Mouse (Mus musculus) R1 (cell line): Measurements from ENCODE around the gene Snrpd2.
"Not testable (repeated sequence)": the region's sequence is repeated elsewhere in the genome, so short reads cannot be mapped to it uniquely, and the experiment has no call there.

Experiments
- DNase-seq: peaks from one replicate; pipeline ENCODE4 v3.0.0-alpha.2; 2018; ENCODE audit warnings: low read depth, low spot score

Snrpd2 gene

GRCm38 (mm10) chr7:19148875-19149541 lies 514 bp upstream of the Snrpd2 start, which contains the start of gene Qpctl:
Gene Qpctl (minus strand): TSS chr7:19149291.
- DNase-seq = peak; percentile 100

DNA sequence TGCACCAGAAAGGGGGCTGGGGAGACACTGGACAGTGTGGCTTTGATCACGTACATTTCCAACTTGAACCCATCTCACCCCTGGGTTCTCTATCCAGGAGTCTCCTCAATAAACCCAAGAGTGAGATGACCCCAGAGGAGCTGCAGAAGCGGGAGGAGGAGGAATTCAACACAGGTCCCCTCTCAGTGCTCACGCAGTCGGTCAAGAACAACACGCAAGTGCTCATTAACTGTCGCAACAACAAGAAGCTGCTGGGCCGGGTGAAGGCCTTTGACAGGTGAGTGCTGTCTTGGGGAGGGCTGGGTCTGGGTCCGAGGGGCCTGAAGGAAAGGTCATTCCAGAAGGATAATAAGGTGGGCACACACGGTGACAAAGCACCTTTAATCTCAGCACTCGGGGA lies 1.6 kb downstream of the Snrpd2 start:
- DNase-seq = not testable (repeated sequence)

DNA sequence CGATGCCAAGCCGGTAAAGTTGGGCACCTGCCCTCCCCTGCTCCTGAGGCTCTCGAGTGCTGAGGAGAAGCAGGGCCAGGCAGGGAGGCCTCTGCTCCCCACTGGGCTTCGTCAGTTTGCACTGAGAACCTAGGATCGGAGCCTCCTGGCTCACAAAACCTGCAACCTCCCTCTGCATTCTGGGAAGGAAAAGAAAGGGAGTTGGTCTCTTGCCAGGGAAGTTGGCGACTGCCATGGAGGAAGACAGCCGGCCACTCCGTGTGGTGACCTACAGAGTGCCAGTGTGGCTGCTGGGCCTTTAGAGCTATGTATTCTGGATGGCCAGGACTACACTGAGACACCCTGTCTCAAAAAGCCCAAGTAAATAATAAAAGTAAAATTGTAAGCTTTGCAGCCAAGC lies 5.3 kb downstream of the Snrpd2 start:
- DNase-seq = no peak

DNA sequence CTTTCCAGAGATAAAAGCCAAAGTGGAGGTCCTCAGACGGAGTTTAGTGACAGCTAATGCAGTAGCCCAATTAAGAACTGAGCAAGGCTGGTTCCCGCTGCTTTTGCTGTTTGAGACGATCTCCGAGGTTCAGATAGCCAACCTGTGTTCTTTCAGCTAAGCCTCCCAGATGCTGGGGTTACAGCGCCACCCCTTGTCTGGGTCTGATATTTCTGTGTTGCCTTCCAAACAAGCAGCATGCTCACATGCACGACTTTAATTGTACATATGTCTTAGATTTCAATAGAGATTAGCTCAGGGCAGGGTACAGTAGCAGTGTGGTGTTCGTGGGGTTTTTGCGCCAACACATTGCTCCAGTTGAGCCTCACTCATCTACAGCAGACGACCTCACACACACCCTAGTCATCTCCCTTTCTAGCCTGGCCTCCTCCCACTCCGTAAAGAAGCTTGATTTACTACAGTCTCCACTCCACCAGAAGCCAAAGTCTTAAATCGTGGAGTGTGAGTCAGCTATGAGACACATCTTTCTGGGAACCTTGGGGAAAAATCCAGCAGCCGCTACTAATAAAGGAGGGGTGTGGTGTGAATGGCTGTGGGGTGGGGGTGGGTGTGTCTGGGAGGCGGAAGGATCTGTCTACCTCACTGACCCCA lies 6.4 kb downstream of the Snrpd2 start:
- peak; percentile 41 for DNase-seq

GRCm38 (mm10) chr7:19157160-19157800 lies 7.8 kb downstream of the Snrpd2 start:
- peak; percentile 88 for DNase-seq

GRCm38 (mm10) chr7:19158601-19159000 lies 9.1 kb downstream of the Snrpd2 start:
- DNase-seq = no peak

DNA sequence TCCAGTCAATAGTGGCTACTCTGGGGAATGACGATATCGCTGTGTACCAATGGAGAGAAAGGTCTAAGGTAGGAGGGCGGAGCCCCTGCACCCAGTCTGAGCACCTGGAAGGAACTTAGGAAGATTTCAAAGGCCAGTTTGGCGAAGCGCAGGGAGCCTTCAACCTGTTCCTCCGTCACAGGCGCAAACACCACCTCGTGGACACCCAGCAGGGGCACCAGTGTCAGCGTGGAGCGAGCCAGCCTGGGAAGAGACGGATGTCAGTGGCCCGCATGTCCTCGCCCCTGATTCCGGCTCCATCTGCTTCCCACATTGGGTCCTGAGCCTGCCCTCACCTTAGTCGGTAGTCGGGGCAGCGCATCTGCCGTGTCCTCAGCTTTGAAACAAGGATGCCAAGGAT lies 9.9 kb downstream of the Snrpd2 start:
- no peak for DNase-seq

GRCm38 (mm10) chr7:19160115-19160514 lies 10.6 kb downstream of the Snrpd2 start:
- peak; percentile 85 for DNase-seq

DNA sequence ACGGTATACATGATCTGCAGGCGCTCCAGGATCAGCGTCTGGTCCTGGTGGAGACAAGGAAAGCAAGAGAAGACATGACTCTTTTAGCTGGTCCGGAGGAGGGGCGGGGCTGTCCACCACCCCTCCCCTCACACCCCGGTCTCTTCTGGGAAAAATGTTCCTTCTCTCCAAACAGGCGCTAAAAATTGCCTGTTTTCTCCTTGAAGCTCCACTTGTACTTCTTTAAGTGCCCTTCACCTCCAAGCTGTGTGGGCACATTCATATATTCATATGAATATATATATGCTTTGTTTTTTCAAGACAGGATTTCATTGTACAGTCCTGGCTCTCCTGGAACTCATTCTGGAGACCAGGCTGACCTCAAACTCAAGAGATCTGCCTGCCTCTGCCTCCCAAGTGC lies 13.4 kb downstream of the Snrpd2 start:
- DNase-seq = no peak

GRCm38 (mm10) chr7:19163752-19164151 lies 14.2 kb downstream of the Snrpd2 start:
- no peak for DNase-seq

DNA sequence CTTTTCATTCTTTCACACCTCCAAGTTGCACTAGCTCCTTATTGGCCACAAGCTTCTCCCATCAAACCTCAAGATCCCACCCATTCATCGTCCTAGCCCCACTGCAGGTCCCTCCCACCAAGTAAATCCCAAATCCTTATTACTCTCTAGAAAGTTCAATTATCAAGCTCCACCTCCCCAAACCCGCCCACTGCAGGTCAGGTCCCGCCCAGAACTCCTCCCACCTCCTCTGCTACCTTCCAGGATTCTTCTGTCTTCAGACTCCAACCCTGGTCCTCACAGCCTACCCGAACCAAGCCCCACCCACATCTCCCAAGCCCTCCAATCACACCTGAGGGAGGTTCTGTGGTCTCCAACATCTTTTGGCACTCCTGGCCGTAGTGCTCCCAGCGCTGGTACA lies 14.7 kb downstream of the Snrpd2 start:
- DNase-seq = peak; percentile 98

- DNase-seq = peak; percentile 85
Observed at GRCm38 (mm10) chr7:19164978-19165377, 15.5 kb downstream of the Snrpd2 start.

GRCm38 (mm10) chr7:19165656-19166423 lies 16.3 kb downstream of the Snrpd2 start, which contains the start of gene Gipr:
Gene Gipr (minus strand): TSS chr7:19166127.
- DNase-seq = peak; percentile 34

GRCm38 (mm10) chr7:19166990-19167389 lies 17.5 kb downstream of the Snrpd2 start:
- DNase-seq = peak; percentile 27

GRCm38 (mm10) chr7:19169506-19169905 lies 20.0 kb downstream of the Snrpd2 start:
- no peak for DNase-seq

GRCm38 (mm10) chr7:19170142-19170541 lies 20.6 kb downstream of the Snrpd2 start:
- DNase-seq = no peak

- no peak for DNase-seq
Observed at GRCm38 (mm10) chr7:19171831-19172230, 22.3 kb downstream of the Snrpd2 start.

DNA sequence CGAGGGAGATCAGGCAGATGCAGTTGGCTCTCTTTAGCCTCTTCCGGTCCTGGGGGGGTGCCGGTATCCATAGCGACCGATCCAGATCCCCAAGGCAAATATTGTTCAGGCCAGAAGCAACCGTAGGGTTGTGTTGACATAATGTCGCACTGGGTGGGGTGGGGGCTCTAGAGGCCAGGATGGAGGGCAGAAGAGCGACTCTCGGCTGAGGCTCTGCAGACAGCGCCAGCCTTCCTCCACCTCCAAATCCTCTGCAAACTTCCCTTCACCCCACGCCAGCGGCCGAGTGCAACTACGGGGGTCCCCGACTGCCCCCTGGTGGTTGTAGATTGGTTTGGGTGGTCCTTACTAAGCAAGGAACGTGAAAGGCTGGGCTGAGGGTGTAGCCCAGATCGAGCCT lies 23.4 kb downstream of the Snrpd2 start:
- DNase-seq = peak; percentile 86

DNA sequence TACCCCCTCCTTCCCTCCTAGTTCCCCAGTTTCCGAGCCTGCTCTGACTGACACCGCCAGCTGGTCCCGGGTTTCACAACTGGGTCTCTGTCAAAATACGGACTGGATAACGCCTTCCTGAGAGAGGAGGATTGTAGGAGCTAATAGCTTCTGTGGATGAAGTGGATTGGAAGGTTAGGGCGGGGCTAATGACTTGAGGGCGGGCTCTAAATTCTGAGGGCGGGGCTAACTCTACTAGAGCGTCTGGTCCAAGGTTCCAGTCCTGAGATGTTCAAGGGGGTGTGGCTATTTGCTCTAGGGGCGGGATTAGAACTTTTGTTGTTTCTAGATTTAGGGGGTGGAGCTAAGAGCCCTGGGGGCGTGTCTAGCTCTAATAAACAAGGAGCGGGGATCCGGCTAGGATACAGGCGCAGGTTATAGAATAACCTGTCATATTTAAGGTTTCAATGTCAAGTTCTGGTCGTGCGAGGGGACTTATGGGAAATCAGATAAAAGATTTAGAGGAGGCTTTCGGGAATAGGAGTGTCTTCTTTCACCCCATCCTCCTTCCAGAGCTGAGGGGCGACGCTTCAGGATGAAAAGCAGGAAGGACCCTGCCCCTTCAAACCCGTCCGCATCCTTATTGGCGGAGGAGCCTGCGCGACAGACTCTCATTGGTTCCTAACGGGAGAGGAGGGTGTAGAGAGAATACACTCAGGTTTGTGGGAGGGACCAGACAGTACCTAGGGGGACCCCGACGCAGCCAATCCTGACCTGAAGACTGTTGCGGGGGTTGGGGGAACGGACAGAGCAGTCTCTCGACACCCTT lies 26.4 kb downstream of the Snrpd2 start, which contains the start of gene Eml2:
TSS of gene Eml2 (plus strand) at position 714 of the 808 bp plus-strand sequence.
- DNase-seq = peak; percentile 98

- DNase-seq = no peak
Observed at GRCm38 (mm10) chr7:19176516-19176947, 27.0 kb downstream of the Snrpd2 start.

- DNase-seq = no peak
Observed at GRCm38 (mm10) chr7:19177216-19177615, 27.7 kb downstream of the Snrpd2 start.
